Mouse (Mus musculus) yolk sac, embryonic 10.5 days (tissue): ENCODE measurements at regions not wholly inside any gene's neighbourhood (a gene's known extent, or its start where the extent isn't known, plus 50 kb on each side); places are given as distances from the start of the nearest gene placed in this dataset.
A peak's percentile ranks its signal among the peaks of the same experiment; 100 is the strongest.

Experiments
- DNase-seq: peaks from one replicate; pipeline ENCODE4 v3.0.0-alpha.2; 2017; ENCODE audit warnings: low spot score

DNA sequence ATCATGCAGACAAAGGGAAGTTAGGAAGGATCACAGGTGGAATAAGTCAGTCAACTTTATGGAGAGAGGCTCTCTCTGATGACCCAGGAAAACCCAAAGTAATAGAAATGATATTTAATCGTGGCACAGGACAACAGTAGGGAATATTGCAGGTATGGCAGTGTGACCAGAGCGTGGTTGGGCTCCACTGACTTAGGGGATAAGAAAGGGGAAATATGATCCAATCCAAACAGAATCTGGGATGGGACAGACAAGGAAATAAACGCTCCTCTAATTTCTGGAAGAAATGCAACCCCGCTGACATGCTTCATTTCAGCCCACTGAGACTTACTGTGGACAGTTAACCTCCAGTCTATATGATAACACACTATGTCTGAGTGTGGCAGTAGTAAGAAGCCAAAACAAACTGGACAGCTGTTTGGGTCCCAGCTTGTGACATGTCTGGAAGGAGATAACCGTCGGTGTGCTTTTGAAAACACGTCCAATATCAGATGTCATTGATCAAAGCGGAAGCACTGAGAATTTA is 400.0 kb downstream of the Rps24 start:
- no peak for DNase-seq

DNA sequence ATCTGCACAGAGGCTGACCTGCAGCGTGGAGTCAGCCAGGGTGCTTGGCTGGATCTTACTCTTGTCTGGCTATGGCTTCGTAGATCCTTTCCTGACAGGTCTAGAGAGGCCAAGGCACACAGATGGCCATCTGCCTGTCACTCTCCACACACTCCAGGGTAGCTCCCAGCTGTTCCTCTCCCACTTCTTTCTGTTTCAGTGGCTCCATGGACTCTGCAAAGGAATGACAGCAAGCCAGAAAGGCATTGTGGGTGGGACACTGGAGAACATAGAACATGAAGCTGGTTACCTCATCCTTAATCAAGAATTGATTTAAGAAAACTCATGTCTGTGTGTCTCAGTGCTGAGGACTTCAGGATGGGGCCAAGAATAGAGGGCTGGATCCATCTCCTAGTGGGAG is 403.9 kb downstream of the Rps24 start:
- DNase-seq = no peak

DNA sequence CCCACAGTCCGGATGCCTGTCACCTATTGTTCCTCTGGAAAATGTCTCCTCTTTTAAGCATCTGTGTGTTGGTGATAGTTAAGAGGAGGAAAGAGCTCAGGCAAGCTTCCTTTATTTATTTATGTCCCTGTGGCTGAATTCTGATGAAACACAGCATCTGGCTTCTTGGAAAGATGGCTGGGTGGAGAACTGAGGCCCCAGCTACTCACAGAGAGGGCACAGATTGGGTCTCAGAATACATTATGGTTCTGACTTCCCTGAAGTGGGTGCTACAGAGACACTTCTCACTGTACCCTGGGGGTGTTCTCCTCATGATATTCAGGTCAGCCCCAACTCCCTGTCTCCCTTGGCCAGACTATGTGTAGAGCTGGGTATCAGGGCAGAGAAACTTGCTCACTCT is 408.3 kb downstream of the Rps24 start:
- no peak for DNase-seq

DNA sequence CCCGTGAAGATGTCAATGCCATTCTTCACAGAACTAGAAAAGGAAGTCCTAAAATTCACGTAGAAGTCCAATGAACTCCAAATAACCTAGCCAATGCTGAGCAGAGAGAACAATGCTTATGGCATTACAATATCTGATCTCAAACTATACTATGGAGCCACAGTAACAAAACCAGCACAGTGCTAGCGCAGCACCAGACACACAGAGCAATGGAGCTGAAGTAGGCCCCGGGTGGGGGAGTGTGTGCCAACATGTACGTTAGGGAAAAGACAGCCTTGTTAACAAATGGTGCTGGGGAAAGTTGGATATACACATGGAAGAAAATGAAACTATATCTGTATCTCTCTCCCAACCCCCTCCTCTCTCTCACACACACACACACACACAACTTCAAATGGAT is 409.8 kb downstream of the Rps24 start:
- no peak for DNase-seq

- peak; percentile 64 for DNase-seq
These were observed 413.7 kb downstream of the Rps24 start for GRCm38 (mm10) chr14:24900501-24901179.

- no peak for DNase-seq
These were observed 414.8 kb downstream of the Rps24 start for GRCm38 (mm10) chr14:24901726-24902125.

DNA sequence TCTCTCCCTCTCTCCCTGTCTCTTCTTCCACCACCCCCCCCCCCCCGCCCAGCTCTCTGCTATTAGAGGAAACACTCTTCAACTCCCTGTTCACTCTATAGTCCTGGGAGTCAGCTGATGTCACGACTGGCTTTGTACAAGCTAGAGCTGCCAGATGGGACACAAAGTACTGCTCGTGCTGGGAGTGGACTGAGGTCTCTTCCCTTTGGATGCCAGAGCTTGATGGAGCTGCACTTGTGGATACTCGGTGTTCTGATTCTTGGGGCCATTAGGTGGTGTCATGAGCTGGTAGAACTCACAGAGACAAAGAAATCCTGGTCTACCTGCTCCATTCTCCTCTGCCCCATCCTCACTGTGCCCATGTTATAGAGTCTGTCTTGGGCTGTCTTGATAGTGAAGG is 415.9 kb downstream of the Rps24 start:
- DNase-seq = no peak

GRCm38 (mm10) chr14:24904712-24905111 is 417.8 kb downstream of the Rps24 start:
- no peak for DNase-seq

GRCm38 (mm10) chr14:24906916-24907315 is 420.0 kb downstream of the Rps24 start:
- DNase-seq = no peak

GRCm38 (mm10) chr14:24908377-24908776 is 421.5 kb downstream of the Rps24 start:
- no peak for DNase-seq

DNA sequence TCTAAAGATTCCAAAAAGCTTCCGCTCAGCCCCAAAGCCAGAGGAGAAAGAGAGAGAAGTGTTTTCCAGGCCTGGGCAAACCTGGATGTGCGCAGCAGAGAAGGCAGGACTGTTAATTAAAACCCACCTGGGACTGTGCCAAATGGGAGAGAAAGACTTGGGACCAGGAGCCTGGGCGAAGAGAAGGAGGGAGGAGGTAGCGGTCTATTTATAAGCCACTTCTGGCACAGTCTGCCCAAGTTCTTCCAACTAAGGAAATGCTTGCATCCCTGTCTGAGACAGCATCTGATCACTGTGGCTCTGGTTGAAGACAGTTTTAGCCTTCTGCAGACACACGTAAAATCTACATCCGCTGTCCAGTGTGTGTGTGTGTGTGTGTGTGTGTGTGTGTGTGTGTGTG is 424.7 kb downstream of the Rps24 start:
- no peak for DNase-seq

DNA sequence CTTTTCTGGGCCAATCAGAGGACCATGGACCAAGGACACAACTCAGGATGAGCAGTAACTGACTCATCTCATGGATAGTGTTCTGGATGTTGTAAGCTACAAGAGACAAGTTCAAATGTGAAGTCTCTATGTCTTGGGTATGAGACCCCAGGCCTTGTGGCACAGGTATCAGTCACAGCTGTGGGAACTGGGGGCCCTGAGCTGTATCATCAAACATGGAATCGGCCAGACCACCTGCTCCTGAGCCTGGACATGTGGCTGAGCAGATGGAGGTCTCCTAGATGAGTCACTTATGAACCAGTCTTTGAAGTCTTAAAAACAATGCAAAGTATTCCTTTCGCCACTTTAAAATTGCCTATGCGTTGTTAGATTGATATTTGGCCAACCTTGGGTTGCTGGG is 432.1 kb downstream of the Rps24 start:
- DNase-seq = no peak

- DNase-seq = no peak
These were observed 435.1 kb downstream of the Rps24 start for GRCm38 (mm10) chr14:24922006-24922405.

GRCm38 (mm10) chr14:24924561-24924960 is 437.6 kb downstream of the Rps24 start:
- no peak for DNase-seq

GRCm38 (mm10) chr14:24926086-24927048 is 439.4 kb downstream of the Rps24 start:
- DNase-seq = no peak

DNA sequence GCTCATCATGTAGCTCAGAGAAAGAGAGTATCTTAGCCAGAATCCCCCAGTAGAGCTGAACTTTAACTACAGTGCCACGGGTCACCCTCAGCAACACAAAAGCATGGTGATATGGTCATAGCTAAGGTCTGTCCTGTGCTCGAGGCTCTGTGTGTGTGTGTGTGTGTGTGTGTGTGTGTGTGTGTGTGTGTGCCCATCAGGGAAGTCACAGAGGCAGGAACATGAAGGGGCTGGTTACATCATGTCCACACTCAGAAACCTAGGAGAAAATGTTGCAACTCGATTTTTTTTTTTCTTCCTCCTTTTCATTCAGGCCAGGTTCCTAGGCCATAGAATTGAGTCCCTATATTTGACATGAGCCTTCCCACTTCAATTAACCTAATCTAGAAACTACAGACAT is 441.8 kb downstream of the Rps24 start:
- DNase-seq = no peak

GRCm38 (mm10) chr14:24930251-24930650 is 443.3 kb downstream of the Rps24 start:
- DNase-seq = peak; percentile 23

DNA sequence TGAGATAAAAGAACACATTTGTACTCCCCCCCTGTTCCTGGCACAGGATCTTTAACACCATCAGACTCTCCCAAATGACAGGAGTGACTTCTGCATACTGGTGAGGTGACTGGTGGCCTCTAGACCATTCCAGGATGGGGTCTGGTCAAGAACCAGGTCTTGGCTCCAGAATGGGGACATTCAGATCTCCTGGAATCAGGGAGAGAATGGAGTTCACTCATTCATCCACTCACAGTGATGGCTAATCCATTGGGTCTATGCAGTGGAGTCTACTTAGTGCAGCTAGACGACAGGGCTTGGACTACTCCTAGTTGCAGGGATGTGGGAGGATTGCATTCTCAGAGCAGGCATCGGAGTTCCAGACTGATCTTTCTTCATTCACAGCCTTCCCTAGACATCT is 451.0 kb downstream of the Rps24 start:
- DNase-seq = no peak

DNA sequence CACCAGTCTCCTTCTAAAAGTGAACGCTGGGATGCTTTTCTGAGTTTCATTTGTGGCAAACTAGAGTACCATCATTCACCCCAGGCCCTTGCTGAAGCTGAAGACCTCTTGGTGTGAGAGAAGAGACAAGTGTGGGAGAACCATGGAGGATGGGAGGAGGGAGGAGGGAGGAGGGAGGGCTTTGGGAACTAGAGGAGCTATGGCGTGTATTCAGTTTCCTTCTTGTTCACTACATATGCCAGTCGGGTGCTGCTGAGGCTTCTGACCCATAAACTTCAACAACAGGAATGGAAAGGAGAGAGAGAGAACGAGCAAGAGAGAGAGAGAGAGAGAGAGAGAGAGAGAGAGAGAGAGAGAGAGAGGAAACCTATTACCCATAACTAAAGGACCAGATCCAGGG is 452.1 kb downstream of the Rps24 start:
- DNase-seq = no peak

DNA sequence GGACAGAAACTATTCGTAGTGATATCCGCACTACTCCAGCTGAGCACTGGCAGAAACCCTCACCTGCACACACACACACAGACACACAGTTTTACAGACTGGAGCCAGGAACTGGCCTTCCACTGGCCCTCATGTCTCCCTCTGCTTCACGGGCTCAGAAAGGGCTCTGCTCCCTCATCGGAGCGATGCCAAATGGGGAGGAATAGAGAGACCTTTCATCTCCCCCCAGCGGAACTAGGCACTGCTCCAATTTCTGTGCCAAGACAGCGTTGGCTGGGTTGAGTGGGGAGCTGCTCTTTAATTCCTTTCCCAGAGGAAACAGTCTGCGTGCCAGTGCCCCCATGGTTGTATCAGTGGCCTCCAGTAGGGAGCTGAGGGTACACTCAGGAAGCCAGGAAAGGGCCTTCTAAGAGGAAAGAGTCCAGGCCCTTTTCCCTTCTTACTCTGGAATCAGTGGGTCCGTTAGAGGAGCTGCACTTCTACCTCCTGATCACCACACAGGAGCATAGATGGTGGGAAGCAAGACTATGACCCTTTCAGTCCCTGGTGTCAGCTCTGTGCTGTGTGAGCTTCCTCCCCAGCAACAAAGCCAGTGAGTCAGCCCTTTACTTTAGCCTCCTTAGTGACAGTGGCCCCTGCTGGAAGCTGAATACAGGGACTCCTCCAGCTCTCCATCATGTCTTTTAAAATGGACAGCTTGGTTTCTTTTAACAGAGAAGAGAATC is 452.7 kb downstream of the Rps24 start:
- DNase-seq = no peak

- DNase-seq = no peak
These were observed 458.8 kb downstream of the Rps24 start for GRCm38 (mm10) chr14:24945716-24946115.

- no peak for DNase-seq
These were observed 460.2 kb downstream of the Rps24 start for GRCm38 (mm10) chr14:24947084-24947483.
